Mouse (Mus musculus) midbrain, embryonic 14.5 days (tissue): ENCODE measurements around the gene Apbb2. TPM values are rescaled to one million over a fixed set of nuclear protein-coding genes. Genes with fewer than 3 reads are reported as not detected.

Experiments
- ATAC-seq: fragments of 200-750 bp; cut with Nextera tagmentation; 2 replicates; pipeline ENCODE4 v1.8.0; 2017; ENCODE audit warnings: moderate number of reproducible peaks, moderate library complexity; ENCODE audit not compliant: low FRiP score, low TSS enrichment
- DNase-seq: peaks from one replicate; pipeline ENCODE4 v3.0.0-alpha.2; 2015
- H3K27ac ChIP-seq: fragments of 300-500 bp; sonication (generic); replicated peaks from 2 replicates; pipeline ENCODE4 v1.5.1; 2014; ENCODE audit warnings: mild to moderate bottlenecking, low read depth, low read length, moderate library complexity
- H3K27me3 ChIP-seq: fragments of 300-500 bp; sonication (generic); 2 replicates; pipeline ENCODE4 v1.6.1; 2014; ENCODE audit warnings: low read length, control low read depth, mixed read lengths; ENCODE audit not compliant: control insufficient read depth, insufficient read depth
- H3K36me3 ChIP-seq: fragments of 300-500 bp; sonication (generic); 2 replicates; pipeline ENCODE4 v1.6.1; 2014; ENCODE audit warnings: low read length, control low read depth; ENCODE audit not compliant: control insufficient read depth, insufficient read depth
- H3K4me1 ChIP-seq: fragments of 300-500 bp; sonication (generic); 2 replicates; pipeline ENCODE4 v1.6.1; 2014; ENCODE audit warnings: mild to moderate bottlenecking, antibody characterized with exemption, low read length, control low read depth; ENCODE audit not compliant: control insufficient read depth, insufficient read depth
- H3K4me2 ChIP-seq: fragments of 300-500 bp; sonication (generic); 2 replicates; pipeline ENCODE4 v1.6.1; 2014; ENCODE audit warnings: mild to moderate bottlenecking, low read length, moderate library complexity
- H3K4me3 ChIP-seq: fragments of 300-500 bp; sonication (generic); replicated peaks from 2 replicates; pipeline ENCODE4 v1.5.1; 2014; ENCODE audit warnings: low read depth, low read length
- H3K9ac ChIP-seq: fragments of 300-500 bp; sonication (generic); replicated peaks from 2 replicates; pipeline ENCODE4 v1.6.1; 2014; ENCODE audit warnings: mild to moderate bottlenecking, low read length, moderate library complexity
- H3K9me3 ChIP-seq: fragments of 300-500 bp; sonication (generic); 2 replicates; pipeline ENCODE4 v1.6.1; 2016; ENCODE audit warnings: low read length, control low read depth, mixed read lengths; ENCODE audit not compliant: control insufficient read depth
- WGBS: fragments of 180-500 bp; shearing (Covaris S2); extraction: QIAGEN DNeasy Blood & Tissue Kit; methylation state at CpG from one replicate; pipeline ENCODE4 v1.1.7; 2014; 5-methylcytosine and 5-hydroxymethylcytosine counted together
- polyA plus RNA-seq: library from polyadenylated mRNA; unstranded; fragments of >200 nt; fragmentation: Nextera tagmentation; extraction: Ambion mirVana; gene quantifications from 2 replicates; pipeline ENCODE4 v1.2.1, GENCODE M21; 2014

Apbb2 gene
- polyA plus RNA-seq, 1 experiment from 2014 or later: 116 TPM

DNA sequence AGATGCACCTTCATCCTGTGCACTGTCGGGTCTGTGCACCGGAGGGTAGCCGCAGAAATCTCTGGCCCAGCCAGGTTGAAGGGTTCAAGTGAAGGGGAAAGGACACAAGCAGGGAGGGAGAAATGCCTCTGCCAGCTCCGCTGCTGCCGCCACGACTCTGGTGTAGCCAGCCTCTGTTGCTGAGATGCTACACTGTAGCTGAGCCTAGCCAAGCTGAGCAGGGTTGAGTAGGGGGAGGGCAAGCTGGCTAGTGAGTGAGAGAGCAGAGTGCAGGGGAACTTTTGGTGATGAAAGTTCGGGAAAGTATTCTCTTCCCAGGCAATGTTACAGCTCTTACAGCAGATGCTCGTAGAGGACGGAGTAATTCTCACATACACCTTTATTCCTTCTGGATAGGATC is 66.3 kb downstream of the Apbb2 start:
- peaks cover 8% of the 10 kb centered on the region for H3K9me3 ChIP-seq
- DNase-seq (no peak), ATAC-seq (no peak)
- no peaks in the 10 kb centered on the region for H3K27me3 ChIP-seq
- no peak overlapping the region for H3K27ac ChIP-seq
- 78% methylated on average over 9 of the region's 9 CpGs for WGBS
- H3K4me2 ChIP-seq: no peak overlapping the region
- H3K36me3 ChIP-seq: no peaks in the 10 kb centered on the region
- H3K9ac ChIP-seq: no peak overlapping the region
- H3K4me1 ChIP-seq: 0 out of 2 replicates have a peak, but pooled peaks cover 3% of the 10 kb centered on the region
- no peak overlapping the region for H3K4me3 ChIP-seq

GRCm38 (mm10) chr5:66550292-66550691 is 68.3 kb downstream of the Apbb2 start:
- Histone ChIP-seq H3K27me3 (no peaks in the 10 kb centered on the region), H3K27ac (no peak overlapping the region), H3K4me1 (peaks cover 14% of the 10 kb centered on the region), H3K9me3 (peaks cover 8% of the 10 kb centered on the region), H3K36me3 (no peaks in the 10 kb centered on the region), H3K4me2 (no peak overlapping the region), H3K9ac (no peak overlapping the region), H3K4me3 (no peak overlapping the region)
- no peak for DNase-seq
- no peak for ATAC-seq
- 94% methylated on average over 5 of the region's 5 CpGs for WGBS

DNA sequence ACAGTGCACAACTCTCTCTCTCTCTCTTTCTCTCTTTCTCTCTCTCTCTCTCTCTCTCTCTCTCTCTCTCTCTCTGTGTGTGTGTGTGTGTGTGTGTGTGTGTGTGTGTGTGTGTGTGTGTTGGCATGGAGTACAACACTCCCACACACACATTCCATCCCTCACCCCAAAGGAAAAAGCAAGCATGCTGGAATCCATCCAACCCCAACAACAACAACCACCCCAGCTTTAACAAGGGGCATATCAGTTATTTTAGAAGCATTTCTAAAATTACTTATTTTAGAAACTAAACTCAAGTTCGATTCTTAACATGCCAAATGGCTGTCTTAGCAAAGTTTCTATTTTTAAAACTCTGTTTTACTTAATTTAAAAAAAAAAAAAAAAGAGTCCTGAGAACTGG is 68.9 kb downstream of the Apbb2 start:
- ATAC-seq (no peak), DNase-seq (no peak)
- 78% methylated on average over 1 of the region's 1 CpGs for WGBS
- Histone ChIP-seq H3K4me3 (no peak overlapping the region), H3K27me3 (no peaks in the 10 kb centered on the region), H3K27ac (no peak overlapping the region), H3K9me3 (peaks cover 8% of the 10 kb centered on the region), H3K4me1 (peaks cover 16% of the 10 kb centered on the region), H3K36me3 (no peaks in the 10 kb centered on the region), H3K9ac (no peak overlapping the region), H3K4me2 (no peak overlapping the region)

- Histone ChIP-seq H3K4me1 (peaks cover 17% of the 10 kb centered on the region), H3K9ac (no peak overlapping the region), H3K27ac (peak overlapping the region; percentile 32; the same call in 1 of the 2 replicates), H3K27me3 (no peaks in the 10 kb centered on the region), H3K4me2 (no peak overlapping the region), H3K9me3 (peaks cover 8% of the 10 kb centered on the region), H3K36me3 (no peaks in the 10 kb centered on the region), H3K4me3 (no peak overlapping the region)
- DNase-seq (no peak), ATAC-seq (no peak)
- WGBS: 86% methylated on average over 12 of the region's 12 CpGs
Observed at GRCm38 (mm10) chr5:66546969-66547511, 71.5 kb downstream of the Apbb2 start.

DNA sequence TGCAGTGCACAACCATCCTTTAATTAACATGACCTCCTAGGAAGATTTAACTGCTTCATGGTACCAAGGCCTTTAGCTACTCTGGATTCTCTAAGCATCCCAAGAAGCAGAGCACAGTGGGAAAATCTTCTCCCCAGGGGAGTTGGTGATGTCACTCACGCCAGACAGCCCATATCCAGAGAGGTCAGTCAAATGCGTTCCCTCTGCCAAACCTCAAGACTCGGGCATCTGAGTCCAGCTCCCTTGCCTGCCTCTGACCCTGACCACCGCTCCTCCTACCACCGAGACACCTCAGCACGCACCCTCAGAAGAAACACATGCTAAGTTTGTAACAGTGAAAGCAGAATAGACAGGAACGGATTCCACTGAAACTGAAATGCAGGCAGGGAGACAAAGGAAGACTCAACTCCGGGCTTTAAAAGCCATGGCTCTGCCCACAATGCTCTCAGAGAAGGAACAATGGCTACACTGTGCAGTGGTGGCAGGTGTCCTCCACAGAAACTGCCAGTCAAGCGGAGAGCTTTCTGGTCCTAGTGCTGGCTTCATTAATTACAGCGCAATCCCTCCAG is 72.9 kb downstream of the Apbb2 start:
- Histone ChIP-seq H3K9me3 (peaks cover 8% of the 10 kb centered on the region), H3K27ac (peak overlapping the region; percentile 81), H3K4me2 (peak overlapping the region; percentile 37), H3K4me3 (no peak overlapping the region), H3K4me1 (peaks cover 17% of the 10 kb centered on the region), H3K36me3 (no peaks in the 10 kb centered on the region), H3K9ac (peak overlapping the region; percentile 43; the same call in 1 of the 2 replicates), H3K27me3 (no peaks in the 10 kb centered on the region)
- WGBS: 3% methylated on average over 10 of the region's 10 CpGs
- ATAC-seq: peak; percentile 88
- peak; percentile 70 for DNase-seq

- Histone ChIP-seq H3K4me3 (no peak overlapping the region), H3K9me3 (peaks cover 8% of the 10 kb centered on the region), H3K36me3 (no peaks in the 10 kb centered on the region), H3K27me3 (no peaks in the 10 kb centered on the region), H3K9ac (no peak overlapping the region), H3K4me1 (peaks cover 17% of the 10 kb centered on the region), H3K27ac (no peak overlapping the region), H3K4me2 (no peak overlapping the region)
- WGBS: 48% methylated on average over 6 of the region's 6 CpGs
- ATAC-seq (no peak), DNase-seq (no peak)
Observed at GRCm38 (mm10) chr5:66543761-66544160, 74.8 kb downstream of the Apbb2 start.

- no peaks in the 10 kb centered on the region for H3K36me3 ChIP-seq
- WGBS: 77% methylated on average over 6 of the region's 6 CpGs
- H3K27ac ChIP-seq: no peak overlapping the region
- no peak overlapping the region for H3K9ac ChIP-seq
- DNase-seq: no peak
- H3K4me1 ChIP-seq: peaks cover 17% of the 10 kb centered on the region
- H3K27me3 ChIP-seq: no peaks in the 10 kb centered on the region
- H3K4me3 ChIP-seq: no peak overlapping the region
- no peak overlapping the region for H3K4me2 ChIP-seq
- H3K9me3 ChIP-seq: peaks cover 5% of the 10 kb centered on the region
- ATAC-seq: no peak
Observed at GRCm38 (mm10) chr5:66543344-66543743, 75.2 kb downstream of the Apbb2 start.

- 72% methylated on average over 4 of the region's 4 CpGs for WGBS
- ATAC-seq: no peak
- no peak overlapping the region for H3K27ac ChIP-seq
Observed at GRCm38 (mm10) chr5:66542521-66542920, 76.1 kb downstream of the Apbb2 start.

GRCm38 (mm10) chr5:66541385-66541784 is 77.2 kb downstream of the Apbb2 start:
- Histone ChIP-seq H3K9ac (no peak overlapping the region), H3K36me3 (no peaks in the 10 kb centered on the region), H3K4me1 (peaks cover 22% of the 10 kb centered on the region), H3K27me3 (no peaks in the 10 kb centered on the region), H3K9me3 (no peaks in the 10 kb centered on the region), H3K4me3 (no peak overlapping the region), H3K4me2 (no peak overlapping the region), H3K27ac (no peak overlapping the region)
- DNase-seq (no peak), ATAC-seq (no peak)
- 85% methylated on average over 4 of the region's 4 CpGs for WGBS

More at GRCm38 (mm10) chr5:66542521-66542920, 76.1 kb downstream of the Apbb2 start:
- Histone ChIP-seq H3K9me3 (no peaks in the 10 kb centered on the region), H3K27me3 (no peaks in the 10 kb centered on the region), H3K4me3 (no peak overlapping the region), H3K9ac (no peak overlapping the region), H3K36me3 (no peaks in the 10 kb centered on the region), H3K4me1 (peaks cover 17% of the 10 kb centered on the region), H3K4me2 (no peak overlapping the region)
- no peak for DNase-seq
